Mouse (Mus musculus): Measurements from ENCODE around the gene Gm5483.
"Not testable (repeated sequence)": the region's sequence is repeated elsewhere in the genome, so short reads cannot be mapped to it uniquely, and the experiment has no call there.

Gm5483 gene

DNA sequence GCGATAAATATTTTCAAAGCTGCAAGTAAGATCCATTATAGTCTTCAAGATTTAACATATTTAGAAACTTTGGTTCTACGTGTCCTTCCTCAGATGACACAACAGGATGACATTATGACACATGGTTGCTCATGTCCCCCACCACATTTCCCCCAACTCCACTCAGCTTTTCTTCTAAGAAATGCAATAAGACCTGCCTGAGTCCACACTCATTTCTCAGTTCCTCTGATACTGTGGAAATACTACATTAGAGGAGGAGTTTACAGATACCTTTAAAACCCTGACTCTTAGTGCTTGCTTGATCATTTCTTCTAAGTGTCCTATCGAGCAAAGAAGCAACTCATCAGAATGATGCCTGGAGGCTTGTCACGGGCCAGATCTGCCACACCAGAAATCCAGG lies at the start of gene Gm5483:
Gm5483 (plus strand) TSS at position 301 of the 400 bp plus-strand sequence.
- not testable (repeated sequence) for DNase-seq

DNA sequence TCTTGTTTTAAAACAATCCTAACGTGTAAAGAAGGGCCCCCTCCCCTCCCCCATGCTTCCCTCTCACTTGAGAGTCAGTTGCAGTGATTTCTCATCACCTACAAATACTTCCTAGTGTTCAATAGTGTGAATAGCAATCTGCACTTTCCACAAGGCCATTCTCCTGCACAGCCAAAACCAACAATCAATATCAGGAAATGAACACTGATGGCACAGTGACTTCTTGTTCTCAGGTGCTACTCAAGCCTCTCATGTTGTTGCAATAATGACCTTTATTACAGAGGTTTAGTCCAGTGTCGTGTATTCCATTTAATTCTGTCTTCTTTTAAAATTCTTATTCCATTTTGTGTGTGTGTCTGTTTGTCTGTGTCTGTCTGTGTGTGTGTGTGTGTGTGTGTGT lies 45.8 kb upstream of the Gm5483 start:
- DNase-seq = no peak

DNA sequence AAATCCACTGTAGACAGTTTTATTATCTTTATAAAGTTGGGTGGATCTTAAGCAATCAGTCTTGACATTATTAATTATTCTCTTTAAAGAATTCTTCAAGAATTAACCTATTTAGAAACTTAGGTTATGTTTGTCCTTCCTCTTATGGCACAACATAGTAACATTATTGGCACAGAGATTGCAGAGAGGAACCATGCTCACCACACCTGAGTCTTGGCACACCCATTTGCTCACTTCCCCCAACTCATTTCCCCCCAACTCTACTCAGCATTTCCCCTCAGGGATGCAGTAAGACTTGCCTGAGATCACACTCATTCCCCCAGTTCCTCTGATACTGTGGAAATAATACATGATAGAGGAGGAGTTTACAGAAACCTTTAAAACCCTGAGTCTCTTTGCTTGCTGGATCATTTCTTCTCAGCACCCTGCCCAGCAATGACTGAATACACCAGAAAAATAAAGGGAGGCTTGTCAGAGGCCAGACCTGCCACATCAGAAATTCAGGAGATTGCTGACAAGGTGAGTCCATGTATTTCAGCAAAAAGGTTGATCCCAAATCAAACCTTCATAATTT lies 27.5 kb upstream of the Gm5483 start, which contains the start of gene Stfa2l1:
Stfa2l1 (plus strand) TSS at position 410 of the 574 bp plus-strand sequence.
- no peak for DNase-seq

DNA sequence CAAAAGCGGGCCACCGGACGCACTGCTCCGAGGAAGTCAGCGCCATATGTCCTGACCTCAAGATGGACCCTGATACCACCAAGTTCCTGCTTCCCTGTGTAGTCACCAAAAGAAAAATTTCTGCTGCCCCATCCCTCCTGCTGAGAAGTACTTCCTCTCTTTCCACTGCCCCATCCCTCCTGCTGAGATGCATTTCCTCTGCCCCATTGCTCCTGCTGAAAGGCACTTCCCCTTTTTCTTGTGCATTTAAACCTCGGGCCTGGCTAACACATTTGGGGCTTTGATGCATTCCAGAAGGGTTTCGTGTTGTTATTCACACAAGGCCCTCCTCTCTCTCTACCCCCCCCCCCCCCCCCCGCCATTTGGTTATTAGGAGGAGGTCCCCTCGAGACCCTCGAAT lies 16.2 kb upstream of the Gm5483 start:
- DNase-seq = not testable (repeated sequence)

DNA sequence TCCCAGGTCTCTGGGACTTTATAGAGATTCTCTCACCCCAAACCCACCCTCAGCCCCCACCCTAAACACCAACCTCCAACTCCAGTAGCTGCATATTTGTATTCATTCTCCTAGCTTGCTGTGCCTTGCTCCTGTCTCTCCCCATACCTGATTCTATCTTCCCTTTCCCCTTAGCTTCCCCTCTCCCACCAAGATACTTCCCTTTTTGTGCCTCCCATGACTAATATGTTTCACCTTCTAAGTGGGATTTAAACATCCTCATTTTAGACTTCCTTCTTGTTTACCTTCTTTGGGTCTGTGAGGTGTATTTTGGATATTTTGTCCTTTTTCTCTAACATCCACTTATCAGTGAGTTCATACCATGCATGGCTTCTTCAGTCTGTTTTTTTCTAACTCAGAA lies 7.9 kb upstream of the Gm5483 start:
- DNase-seq = no peak

DNA sequence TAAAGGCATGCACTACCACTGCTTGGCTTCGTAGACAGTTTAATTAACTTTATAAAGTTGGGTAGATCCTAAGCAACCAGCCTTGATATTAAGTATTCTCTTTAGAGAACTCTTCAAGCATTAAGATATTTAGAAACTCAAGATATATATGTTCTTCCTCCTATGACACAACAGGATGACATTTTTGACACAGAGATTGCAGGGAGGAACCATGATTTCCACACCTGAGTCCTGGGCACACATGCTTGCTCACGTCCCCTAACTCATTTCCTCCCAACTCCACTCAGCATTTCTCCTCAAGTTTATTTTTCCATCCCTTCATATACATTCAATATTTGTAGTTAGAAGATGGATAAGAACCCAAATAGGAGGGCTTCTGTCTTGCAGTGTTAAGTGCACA lies 4.1 kb upstream of the Gm5483 start:
- no peak for DNase-seq

DNA sequence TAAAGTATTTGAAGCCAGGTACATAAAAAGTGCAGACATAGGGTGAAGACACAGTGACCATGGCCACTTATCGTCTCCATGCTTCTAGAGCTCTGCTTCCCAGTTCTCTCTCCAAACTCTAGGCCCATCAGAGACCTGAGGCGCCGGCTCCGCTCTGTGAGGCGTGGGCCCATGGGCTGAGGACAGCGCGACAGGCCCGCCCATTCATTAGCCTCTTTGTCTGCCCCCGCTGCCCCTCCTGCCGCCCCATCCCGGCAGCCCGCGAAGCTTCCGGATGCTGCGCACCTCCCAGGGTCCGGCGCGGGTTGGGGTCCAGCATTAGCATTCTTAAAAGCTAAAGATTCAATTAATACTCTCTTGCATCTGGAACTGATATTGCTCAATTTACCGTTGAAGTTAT lies 15.2 kb downstream of the Gm5483 start:
- DNase-seq = no peak

DNA sequence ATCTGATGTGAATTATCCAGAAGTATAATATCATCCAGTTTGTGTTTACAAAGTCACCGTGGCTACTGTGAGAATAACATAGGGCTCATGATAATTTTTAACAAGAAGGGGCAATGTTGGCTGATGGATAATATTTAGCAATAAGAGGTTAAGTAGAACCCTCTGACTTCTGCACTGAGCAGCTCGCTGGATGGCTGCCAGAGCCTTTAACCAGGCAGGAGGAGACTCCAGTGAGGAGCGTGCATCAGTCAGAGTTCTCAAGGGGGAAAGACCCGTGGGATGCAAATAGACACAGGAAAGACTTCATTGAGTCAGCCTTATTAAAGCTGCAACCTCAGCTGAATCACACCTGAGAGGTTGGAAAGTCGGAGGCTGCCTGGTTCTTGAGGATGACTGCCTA lies 19.8 kb downstream of the Gm5483 start:
- peak in 1 of 2 experiments; percentile 9 for DNase-seq

DNA sequence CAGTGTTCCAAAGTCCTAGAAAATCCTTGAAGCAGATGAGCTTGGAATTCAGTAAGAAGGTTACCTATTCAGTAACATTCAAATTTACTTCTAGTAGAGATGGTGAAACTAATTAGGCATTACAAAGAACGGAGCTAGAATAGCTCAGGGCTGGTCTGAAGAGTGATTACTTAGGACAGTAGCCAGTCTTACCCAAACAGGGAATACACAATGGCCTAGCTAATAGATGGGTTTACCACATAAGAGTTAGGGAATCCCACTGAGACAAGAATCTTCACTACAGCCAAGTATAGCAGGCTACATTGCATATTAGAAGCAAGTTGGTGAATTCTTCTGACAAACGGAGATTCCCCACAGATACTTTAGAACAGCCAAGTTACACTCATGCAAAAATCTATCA lies 21.7 kb downstream of the Gm5483 start:
- DNase-seq = not testable (repeated sequence)

DNA sequence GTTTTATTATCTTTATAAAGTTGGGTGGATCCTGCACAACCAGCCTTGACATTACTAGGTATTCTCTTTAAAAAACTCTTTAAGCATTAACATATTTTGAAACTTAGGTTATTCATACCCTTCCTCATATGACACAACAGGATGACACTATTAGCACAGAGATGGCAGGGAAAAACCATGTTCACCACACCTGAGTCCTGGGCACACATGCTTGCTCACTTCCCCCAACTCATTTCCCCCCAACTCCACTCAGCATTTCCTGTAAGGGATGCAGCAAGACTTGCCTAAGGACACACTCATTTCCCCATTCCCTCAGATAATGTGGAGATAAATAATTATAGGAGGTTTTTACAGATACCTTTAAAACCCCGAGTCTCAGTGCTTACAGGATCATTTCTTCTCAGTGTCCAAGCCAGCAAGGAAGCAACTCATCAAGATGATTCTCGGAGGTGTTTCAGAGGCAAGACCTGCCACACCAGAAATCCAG lies 26.0 kb downstream of the Gm5483 start, which contains the start of gene Gm5416:
Gm5416 (plus strand) TSS at position 437 of the 487 bp plus-strand sequence.
- no peak for DNase-seq

DNA sequence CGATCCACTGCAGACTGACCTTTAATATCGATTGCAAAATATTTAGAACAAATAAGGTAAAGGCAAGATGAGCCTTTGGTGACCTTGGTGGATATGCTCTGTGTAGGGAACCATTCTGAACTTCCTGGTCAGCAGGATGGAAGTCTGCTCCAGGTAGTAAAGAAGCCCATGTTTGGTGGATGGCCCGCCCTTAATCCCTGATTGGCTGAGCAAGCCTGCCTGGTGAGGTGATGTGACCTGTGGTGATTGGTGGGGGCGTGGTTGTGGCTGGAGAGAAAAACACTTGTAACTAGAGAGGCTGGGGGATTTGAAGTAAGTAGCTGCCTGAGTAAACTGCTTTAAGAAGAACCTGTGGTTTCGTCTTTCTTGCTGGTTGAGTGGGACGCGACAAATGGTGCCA lies 37.2 kb downstream of the Gm5483 start, which contains the start of gene 2010005H15Rik:
2010005H15Rik (plus strand) TSS at position 301 of the 400 bp plus-strand sequence.
- not testable (repeated sequence) for DNase-seq
